Mouse (Mus musculus): ENCODE results near the gene Dlgap3.

DNA sequence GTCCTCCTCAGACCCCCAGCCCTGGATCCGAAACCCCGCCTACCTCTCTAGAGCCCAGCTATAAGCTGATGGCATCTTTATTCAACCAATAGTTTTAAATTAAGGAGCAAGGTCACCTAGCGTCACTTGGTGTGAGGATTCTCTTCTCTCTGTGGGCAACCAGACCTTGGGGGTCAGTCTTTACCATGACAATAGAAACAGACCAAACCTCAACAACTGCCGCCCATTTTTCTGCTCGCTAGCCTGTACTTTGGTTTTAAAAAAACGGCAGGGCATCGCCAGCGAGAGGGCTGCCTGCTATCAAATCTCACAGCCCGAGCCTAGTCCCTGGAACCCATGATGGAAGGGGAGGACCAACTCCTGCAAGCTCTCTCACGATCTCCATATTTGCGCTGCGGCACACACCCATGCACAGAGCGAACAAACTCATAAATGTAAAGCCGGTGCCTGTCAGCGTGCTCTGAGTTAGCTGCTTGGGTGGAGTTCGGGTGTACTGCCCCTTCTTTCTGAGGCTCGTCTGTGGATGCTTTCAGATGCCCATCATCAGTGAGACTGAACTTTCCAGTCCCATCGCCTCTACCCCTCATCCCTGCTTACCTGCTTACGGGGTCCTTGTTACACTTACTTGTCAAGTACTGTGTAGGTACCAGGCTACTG is 55.6 kb downstream of the Dlgap3 start:
- TF ChIP-seq TAL1 (IDR thresholded peaks at IDR 0.05; ENCODE audit: low read length) (no peak), GATA1 (IDR thresholded peaks at IDR 0.05; ENCODE audit: low read length) (no peak)
